23 mouse cellular contexts compared by ENCODE assay signal in the genomic region with DNA sequence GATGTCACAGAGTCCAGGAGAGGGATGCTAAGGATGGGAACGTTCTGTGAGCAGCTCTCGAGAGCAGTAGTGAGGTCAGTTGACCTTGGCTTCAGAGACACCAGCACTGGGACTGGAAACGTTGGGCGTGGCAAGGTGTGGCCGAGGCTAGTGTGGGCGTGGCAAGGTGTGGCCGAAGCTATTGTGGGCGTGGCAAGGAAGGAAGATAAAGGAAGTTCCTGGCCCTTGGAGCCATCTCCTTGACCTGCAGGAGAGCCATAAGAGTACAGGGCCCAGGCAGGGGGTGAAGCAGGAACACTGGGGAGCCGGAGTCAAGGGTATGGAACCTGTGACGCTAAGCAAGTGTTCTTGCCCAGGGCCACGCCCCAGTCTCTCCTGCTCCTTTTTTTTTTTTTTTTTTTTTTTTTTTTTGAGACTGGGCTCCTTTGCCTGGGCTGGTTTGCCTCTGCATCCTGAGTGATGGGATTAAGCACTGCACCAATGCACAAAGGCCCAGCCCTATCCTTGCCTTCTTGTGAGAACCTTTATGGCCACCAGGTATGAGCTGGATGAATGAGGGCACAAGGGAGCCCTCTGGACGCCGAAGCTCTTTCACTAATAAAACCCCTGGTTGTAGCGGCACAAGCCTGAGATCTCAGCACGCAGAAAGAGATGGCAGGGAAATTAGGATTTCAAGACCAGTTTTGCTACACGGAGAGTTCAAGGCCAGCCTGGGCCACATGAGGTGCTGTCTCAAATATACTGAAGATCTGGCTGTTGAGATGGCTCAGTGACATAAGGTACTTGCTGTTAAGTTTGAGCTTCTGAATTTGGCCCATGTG. TPM values are rescaled to one million over a fixed set of nuclear protein-coding genes. Genes with fewer than 3 reads are reported as not detected.
DNase-seq lines count a peak whose midpoint lies in the region; ATAC-seq lines count a peak whose summit lies in the region.
"Had no signal": no experiment of that assay in that cellular context is flagged by ENCODE, and none has a peak within 500 bp of the region (broad histone marks: within the 10 kb centered on the region; RNA-seq: fewer than 3 reads in every experiment).

No protein-coding gene starts in this region.

- peaks cover 38% of the 10 kb centered on the region for H3K27me3 ChIP-seq in heart, embryonic 10.5 days (ENCODE audit: insufficient read depth, poor library complexity, severe bottlenecking)
- peaks cover 22% of the 10 kb centered on the region for H3K27me3 ChIP-seq in kidney, embryonic 15.5 days
- H3K27me3 ChIP-seq: Patski had no signal

- H3K27ac ChIP-seq in heart, embryonic 10.5 days, result no peak overlapping the region
- no peak overlapping the region for H3K27ac ChIP-seq in kidney, embryonic 15.5 days
- H3K27ac ChIP-seq: embryonic facial prominence, embryonic 13.5 days; forebrain, embryonic 13.5 days; heart, adult 2 months had no signal

- H3K4me3 ChIP-seq in heart, embryonic 10.5 days, result no peak overlapping the region
- H3K4me3 ChIP-seq in kidney, embryonic 15.5 days (replicated peaks), result no peak overlapping the region
- H3K4me3 ChIP-seq: embryonic facial prominence, embryonic 13.5 days; forebrain, embryonic 13.5 days; heart, adult 2 months had no signal

- H3K4me1 ChIP-seq in heart, embryonic 10.5 days, result peaks cover 39% of the 10 kb centered on the region
- H3K4me1 ChIP-seq in kidney, embryonic 15.5 days, result peaks cover 38% of the 10 kb centered on the region

- no peak overlapping the region for H3K9ac ChIP-seq in kidney, embryonic 15.5 days
- H3K9ac ChIP-seq: embryonic facial prominence, embryonic 13.5 days; forebrain, embryonic 13.5 days had no signal

- WGBS in heart, embryonic 10.5 days, result 44% methylated on average over 16 of the region's 16 CpGs
- WGBS in kidney, embryonic 15.5 days, result 50% methylated on average over 16 of the region's 16 CpGs

- no peak overlapping the region for H3K4me2 ChIP-seq in kidney, embryonic 15.5 days
- H3K4me2 ChIP-seq: embryonic facial prominence, embryonic 13.5 days; forebrain, embryonic 13.5 days had no signal

- DNase-seq in heart, embryonic 10.5 days (ENCODE audit: low spot score), result peak; percentile 88
- DNase-seq in heart, adult 9 months (ENCODE audit: low spot score in 2 of 2), result no peak
- peak; percentile 34 for DNase-seq in c-Kit-positive CD71-positive TER-119-positive erythroid progenitor cells, embryonic 14.5 days (ENCODE audit: low spot score)
- peak; percentile 72 for DNase-seq in liver
- DNase-seq in layer of hippocampus, adult 11-12 months (ENCODE audit: low spot score), result no peak
- no peak for DNase-seq in thymus, postnatal 4 days
- DNase-seq in frontal cortex, postnatal 10 days (ENCODE audit: low spot score in 2 of 2), result no peak
- DNase-seq: adrenal gland, adult 8-10 months; B cell, adult 2 months; cerebellum, postnatal 14 days; heart, adult 2 months; heart, postnatal 4 days; layer of hippocampus, adult 9-11 months; left cerebral cortex, postnatal 4 days; lung, postnatal 36 days; midbrain, embryonic 14.5 days; thymus, postnatal 14 days had no signal

- H3K36me3 ChIP-seq in heart, embryonic 10.5 days, result peaks cover 13% of the 10 kb centered on the region
- H3K36me3 ChIP-seq in kidney, embryonic 15.5 days, result peaks cover 21% of the 10 kb centered on the region

- ATAC-seq in kidney, embryonic 15.5 days (replicated peaks; ENCODE audit: low FRiP score), result no peak
- ATAC-seq: forebrain, embryonic 13.5 days; Patski had no signal

- no peaks in the 10 kb centered on the region for H3K9me3 ChIP-seq in heart, embryonic 10.5 days
- H3K9me3 ChIP-seq in kidney, embryonic 15.5 days (replicated peaks), result no peaks in the 10 kb centered on the region
- H3K9me3 ChIP-seq: embryonic facial prominence, embryonic 13.5 days; forebrain, embryonic 13.5 days had no signal

RNA-seq across cellular contexts. Expression of a gene that starts 3.4 kb away (rescaled TPM):
- 29.8 and 40.5 TPM in 2 replicates for polyA plus RNA-seq in heart, embryonic 10.5 days (2016; fragmentation: Nextera tagmentation; extraction: Ambion mirVana)
- polyA plus RNA-seq in kidney, embryonic 15.5 days (2015; fragmentation: Nextera tagmentation; extraction: Ambion mirVana), result 69.5 and 71.8 TPM in 2 replicates

RNA-seq across cellular contexts. Expression of a gene that starts 14.6 kb away (rescaled TPM):
- polyA plus RNA-seq in heart, embryonic 10.5 days (2016; fragmentation: Nextera tagmentation; extraction: Ambion mirVana), result 0.06 TPM in 1 of 2 replicates, not detected in the other
- 0.08 and 0.12 TPM in 2 replicates for polyA plus RNA-seq in kidney, embryonic 15.5 days (2015; fragmentation: Nextera tagmentation; extraction: Ambion mirVana)
- polyA plus RNA-seq: embryonic facial prominence, embryonic 13.5 days; forebrain, embryonic 13.5 days; midbrain, embryonic 14.5 days; neural tube, embryonic 11.5 days; stomach, embryonic 14.5 days had no signal

RNA-seq across cellular contexts. Expression of a gene that starts 26.9 kb away (rescaled TPM):
- 33.3 and 37.5 TPM in 2 replicates for polyA plus RNA-seq in heart, embryonic 10.5 days (2016; fragmentation: Nextera tagmentation; extraction: Ambion mirVana)
- polyA plus RNA-seq in kidney, embryonic 15.5 days (2015; fragmentation: Nextera tagmentation; extraction: Ambion mirVana), result 50.0 and 51.0 TPM in 2 replicates

Comparison
In these comparisons a context has a peak if more than half of its experiments do, and no peak if none do; other contexts are left out.
1. DNase-seq: peak in heart, embryonic 10.5 days (single experiment), c-Kit-positive CD71-positive TER-119-positive erythroid progenitor cells, embryonic 14.5 days (single experiment) and liver (single experiment); none in heart, adult 9 months (0 of 2), layer of hippocampus, adult 11-12 months (single experiment), thymus, postnatal 4 days (single experiment) and frontal cortex, postnatal 10 days (0 of 2).